Mouse (Mus musculus) heart, embryonic 14.5 days (tissue): Measurements from ENCODE around the gene Ccdc149. TPM values are rescaled to one million over a fixed set of nuclear protein-coding genes. Genes with fewer than 3 reads are reported as not detected.

Experiments
- ATAC-seq: fragments of 200-750 bp; cut with Nextera tagmentation; 2 replicates; pipeline ENCODE4 v1.8.0; 2017; ENCODE audit warnings: low read depth, moderate TSS enrichment; ENCODE audit not compliant: insufficient number of reproducible peaks, insufficient read depth, low FRiP score
- H3K27ac ChIP-seq, 2 experiments: fragments of 200-500 bp in 1 of 2; fragments of 300-500 bp in 1 of 2; sonication (generic) in 1 of 2; replicated peaks in 1 of 2; 2 replicates each; pipeline ENCODE4 v1.5.1; 2012 to 2014; ENCODE audit warnings: low read depth in 2 of 2, low read length in 2 of 2, control low read depth in 1 of 2, mild to moderate bottlenecking in 1 of 2, mixed read lengths in 1 of 2; ENCODE audit not compliant: control insufficient read depth in 1 of 2, insufficient read depth in 1 of 2
- H3K27me3 ChIP-seq: fragments of 300-500 bp; sonication (generic); 2 replicates; pipeline ENCODE4 v1.6.1; 2014; ENCODE audit warnings: mild to moderate bottlenecking, low read length, control low read depth; ENCODE audit not compliant: control insufficient read depth, insufficient read depth
- H3K36me3 ChIP-seq: fragments of 300-500 bp; sonication (generic); 2 replicates; pipeline ENCODE4 v1.6.1; 2014; ENCODE audit warnings: mild to moderate bottlenecking, control low read depth, low read length, mixed read lengths; ENCODE audit not compliant: control insufficient read depth, insufficient read depth
- H3K4me1 ChIP-seq, 2 experiments: fragments of 200-500 bp in 1 of 2; fragments of 300-500 bp in 1 of 2; sonication (generic) in 1 of 2; 2 replicates each; pipeline ENCODE4 v1.6.1; 2012 to 2014; ENCODE audit warnings: low read length in 2 of 2, control low read depth in 1 of 2, mixed read lengths in 1 of 2; ENCODE audit not compliant: control insufficient read depth in 2 of 2, insufficient read depth in 2 of 2
- H3K4me2 ChIP-seq: fragments of 300-500 bp; sonication (generic); 2 replicates; pipeline ENCODE4 v1.6.1; 2014; ENCODE audit warnings: mild to moderate bottlenecking, low read length
- H3K4me3 ChIP-seq, 2 experiments: fragments of 200-500 bp in 1 of 2; fragments of 300-500 bp in 1 of 2; sonication (generic) in 1 of 2; 2 replicates each; pipeline ENCODE4 v1.5.1; 2012 to 2014; ENCODE audit warnings: low read length in 2 of 2, mild to moderate bottlenecking in 2 of 2, control low read depth in 1 of 2, low read depth in 1 of 2, moderate library complexity in 1 of 2; ENCODE audit not compliant: control insufficient read depth in 1 of 2, insufficient read depth in 1 of 2
- H3K9ac ChIP-seq: fragments of 300-500 bp; sonication (generic); 2 replicates; pipeline ENCODE4 v1.6.1; 2014; ENCODE audit warnings: mild to moderate bottlenecking, low read length
- H3K9me3 ChIP-seq: fragments of 300-500 bp; sonication (generic); 2 replicates; pipeline ENCODE4 v1.6.1; 2016; ENCODE audit warnings: low read length, control low read depth; ENCODE audit not compliant: control insufficient read depth
- WGBS: fragments of 180-500 bp; shearing (Covaris S2); extraction: QIAGEN DNeasy Blood & Tissue Kit; methylation state at CpG from one replicate; pipeline ENCODE4 v1.1.7; 2014; 5-methylcytosine and 5-hydroxymethylcytosine counted together
- polyA plus RNA-seq: library from polyadenylated mRNA; unstranded; fragments of >200 nt; fragmentation: Nextera tagmentation; extraction: Ambion mirVana; gene quantifications from 2 replicates; pipeline ENCODE4 v1.2.1, GENCODE M21; 2014

The Ccdc149 gene
- polyA plus RNA-seq, 1 experiment from 2014 or later = 2.4 TPM

DNA sequence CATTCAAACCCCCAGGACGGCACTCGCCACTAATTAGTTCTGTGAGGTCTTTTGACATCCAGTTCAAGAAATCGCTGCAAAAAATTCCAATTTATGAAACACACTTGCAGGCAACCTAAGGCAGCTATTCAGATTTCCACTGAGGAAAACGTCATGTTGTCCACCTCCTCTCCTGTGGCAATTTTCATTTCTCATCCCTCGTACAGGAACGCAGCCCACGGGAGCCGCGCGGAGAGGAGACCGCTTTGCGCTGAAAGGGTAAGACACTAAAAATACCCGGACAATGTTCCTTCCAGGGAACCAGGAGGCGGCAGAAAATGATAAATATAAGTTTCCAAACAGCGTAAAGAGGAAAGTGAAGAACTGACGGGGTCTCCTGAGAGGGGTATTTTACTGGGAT is 79.8 kb downstream of the Ccdc149 start:
- 78% methylated on average over 16 of the region's 16 CpGs for WGBS
- H3K9ac ChIP-seq = no peak overlapping the region
- H3K4me1 ChIP-seq = no peaks in the 10 kb centered on the region
- no peaks in the 10 kb centered on the region for H3K9me3 ChIP-seq
- ATAC-seq = no peak
- H3K36me3 ChIP-seq = no peaks in the 10 kb centered on the region
- H3K27me3 ChIP-seq = no peaks in the 10 kb centered on the region
- no peak overlapping the region for H3K4me3 ChIP-seq
- no peak overlapping the region for H3K27ac ChIP-seq
- H3K4me2 ChIP-seq = no peak overlapping the region

DNA sequence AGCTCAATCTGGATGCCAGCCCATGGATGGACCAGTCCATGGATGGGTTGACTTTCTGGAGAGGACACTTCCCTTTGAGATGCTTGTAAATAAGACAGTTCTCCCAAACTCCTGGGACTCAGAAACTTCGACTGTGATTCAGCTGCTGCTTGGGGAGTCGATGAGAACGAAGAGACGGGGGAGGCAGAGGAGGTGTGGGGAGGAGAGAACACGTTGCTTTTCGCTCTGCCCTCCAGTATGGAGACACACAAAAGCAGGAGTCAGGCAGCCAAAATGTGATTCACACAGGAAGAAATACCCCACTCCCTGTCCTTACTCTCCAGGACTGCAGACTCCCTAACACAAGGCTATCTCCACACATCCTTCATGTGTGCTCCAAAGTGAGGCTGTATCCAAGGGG is 80.9 kb downstream of the Ccdc149 start:
- 83% methylated on average over 6 of the region's 6 CpGs for WGBS
- ATAC-seq = no peak
- Histone ChIP-seq H3K4me1 (no peaks in the 10 kb centered on the region), H3K4me2 (no peak overlapping the region), H3K27ac (no peak overlapping the region), H3K36me3 (no peaks in the 10 kb centered on the region), H3K9me3 (no peaks in the 10 kb centered on the region), H3K9ac (no peak overlapping the region), H3K27me3 (no peaks in the 10 kb centered on the region), H3K4me3 (no peak overlapping the region)

DNA sequence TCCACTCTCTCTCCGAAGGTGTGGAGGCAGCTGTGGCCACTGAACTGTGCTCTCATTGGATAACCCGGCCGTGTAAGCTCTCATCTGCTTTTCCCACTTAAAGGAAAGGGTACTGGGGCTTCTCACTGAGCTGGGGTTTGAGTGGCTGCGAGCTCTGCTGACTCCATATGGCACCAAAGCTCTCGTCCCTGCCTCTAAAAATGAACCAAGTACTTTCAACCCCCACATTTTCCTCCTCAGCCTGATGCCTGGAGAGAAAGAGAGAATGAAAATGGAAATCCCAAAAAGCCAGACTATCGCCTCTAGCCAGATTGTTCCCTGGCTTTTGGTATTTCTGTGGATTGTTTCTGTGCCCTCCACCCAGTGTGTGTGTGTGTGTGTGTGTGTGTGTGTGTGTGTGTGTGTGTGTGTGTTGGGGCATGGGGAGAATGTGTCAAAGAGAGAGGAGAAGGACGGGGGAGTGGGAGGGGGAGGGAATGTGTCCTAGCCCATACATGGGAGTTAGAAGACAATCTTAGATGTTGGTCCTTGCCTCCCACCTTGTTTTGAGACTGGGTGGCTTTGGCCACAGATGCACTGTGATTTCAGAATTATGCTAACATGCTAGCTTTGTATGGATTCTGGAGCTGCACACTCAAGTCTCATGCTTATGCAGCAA is 83.1 kb downstream of the Ccdc149 start:
- H3K9me3 ChIP-seq = no peaks in the 10 kb centered on the region
- 62% methylated on average over 7 of the region's 7 CpGs for WGBS

DNA sequence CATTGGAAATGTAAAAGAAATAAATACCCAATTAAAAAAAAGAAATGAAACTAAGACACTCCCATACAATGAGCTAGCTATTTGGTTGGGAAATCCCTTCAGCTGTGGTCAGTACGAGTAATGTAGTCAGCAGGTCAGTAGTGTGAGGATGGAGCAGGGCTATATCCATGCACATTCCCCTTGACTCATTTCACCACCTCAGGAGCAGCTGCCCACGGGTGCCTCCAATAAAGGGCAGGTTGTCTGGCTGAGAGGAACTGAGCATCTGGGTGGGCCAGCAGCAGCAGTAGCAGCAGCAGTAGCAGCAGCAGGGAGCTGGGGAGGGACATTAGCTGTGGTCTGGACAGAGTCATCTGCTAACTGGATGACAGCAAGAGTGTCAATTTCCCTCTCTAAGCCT is 85.3 kb downstream of the Ccdc149 start:
- H3K27me3 ChIP-seq = no peaks in the 10 kb centered on the region
- H3K27ac ChIP-seq = no peak overlapping the region
- no peak overlapping the region for H3K9ac ChIP-seq
- H3K4me3 ChIP-seq = no peak overlapping the region
- no peaks in the 10 kb centered on the region for H3K36me3 ChIP-seq
- no peaks in the 10 kb centered on the region for H3K4me1 ChIP-seq
- no peaks in the 10 kb centered on the region for H3K9me3 ChIP-seq
- WGBS = 54% methylated on average over 2 of the region's 2 CpGs
- no peak for ATAC-seq
- no peak overlapping the region for H3K4me2 ChIP-seq

More for the DNA sequence above, 83.1 kb downstream of the Ccdc149 start:
- Histone ChIP-seq H3K9ac (no peak overlapping the region), H3K4me2 (no peak overlapping the region), H3K4me1 (no peaks in the 10 kb centered on the region), H3K4me3 (no peak overlapping the region), H3K36me3 (no peaks in the 10 kb centered on the region), H3K27me3 (no peaks in the 10 kb centered on the region), H3K27ac (no peak overlapping the region)
- ATAC-seq = no peak

DNA sequence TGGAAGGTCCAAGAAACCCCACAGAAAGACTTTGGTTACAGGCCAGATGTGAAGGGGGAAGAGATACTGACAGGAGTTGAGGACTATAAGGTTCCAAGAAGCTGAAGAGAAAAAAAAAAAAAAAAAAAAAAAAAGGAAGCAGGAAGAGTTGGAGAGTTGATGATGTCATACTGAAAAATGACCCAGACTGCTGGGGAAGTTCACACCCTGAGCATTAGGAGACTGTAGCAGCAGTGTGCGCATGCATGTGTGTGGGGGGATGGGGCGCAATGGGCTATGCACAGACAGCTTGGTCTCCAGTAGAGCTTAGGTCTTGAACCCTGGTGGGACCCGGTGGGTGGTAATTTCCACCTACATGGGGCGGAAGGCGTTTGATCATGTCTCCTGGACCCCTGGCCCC is 87.6 kb downstream of the Ccdc149 start:
- Histone ChIP-seq H3K36me3 (no peaks in the 10 kb centered on the region), H3K4me2 (no peak overlapping the region), H3K4me1 (no peaks in the 10 kb centered on the region), H3K27ac (no peak overlapping the region), H3K9me3 (no peaks in the 10 kb centered on the region), H3K4me3 (no peak overlapping the region), H3K27me3 (no peaks in the 10 kb centered on the region), H3K9ac (no peak overlapping the region)
- 74% methylated on average over 5 of the region's 5 CpGs for WGBS
- no peak for ATAC-seq

DNA sequence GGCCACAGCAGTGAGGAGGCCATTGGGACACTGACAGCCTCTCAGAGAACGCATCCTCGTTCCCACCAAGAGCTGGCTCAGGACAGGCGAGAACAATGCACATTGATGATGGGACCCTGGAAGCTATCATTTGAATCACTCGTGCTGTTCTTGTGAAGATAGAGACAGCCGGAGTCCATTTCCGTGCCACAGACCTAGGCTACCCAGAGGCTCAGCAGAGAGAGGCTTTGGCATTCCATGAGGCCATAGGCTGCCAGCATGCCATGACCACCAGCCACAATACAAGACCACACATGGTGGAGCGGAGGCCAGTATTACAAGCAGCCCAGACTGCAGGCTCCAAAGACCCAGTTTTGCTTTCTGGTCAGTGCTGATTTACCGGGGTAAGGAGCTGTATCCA is 88.5 kb downstream of the Ccdc149 start:
- WGBS = 70% methylated on average over 8 of the region's 8 CpGs
- no peak overlapping the region for H3K27ac ChIP-seq
- ATAC-seq = no peak

DNA sequence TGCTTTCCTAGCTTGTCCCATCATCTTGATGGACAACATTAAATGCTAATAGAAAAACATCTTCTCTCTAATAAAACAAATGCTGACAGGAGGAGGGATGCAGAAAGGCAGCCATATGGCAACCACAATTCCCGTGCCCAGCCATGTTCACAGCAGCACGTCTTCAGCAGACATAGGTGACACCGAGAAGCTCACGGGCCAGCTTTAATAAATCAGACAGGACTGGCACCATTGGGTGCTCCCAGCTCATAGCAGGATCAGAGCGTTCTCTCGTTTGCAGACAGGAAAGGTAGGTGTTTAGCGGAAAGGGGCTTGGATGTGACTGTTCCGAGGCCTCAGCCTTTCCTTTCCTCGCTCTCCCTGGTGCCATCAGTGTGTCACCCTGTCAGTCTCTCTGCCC is 95.5 kb downstream of the Ccdc149 start:
- ATAC-seq = no peak
- H3K4me1 ChIP-seq = no peaks in the 10 kb centered on the region
- H3K27ac ChIP-seq = no peak overlapping the region
- H3K36me3 ChIP-seq = no peaks in the 10 kb centered on the region
- WGBS = 88% methylated on average over 9 of the region's 9 CpGs
- H3K9ac ChIP-seq = no peak overlapping the region
- no peaks in the 10 kb centered on the region for H3K27me3 ChIP-seq
- H3K4me3 ChIP-seq = no peak overlapping the region
- H3K9me3 ChIP-seq = no peaks in the 10 kb centered on the region
- H3K4me2 ChIP-seq = no peak overlapping the region

More for the DNA sequence above, 88.5 kb downstream of the Ccdc149 start:
- H3K27me3 ChIP-seq = no peaks in the 10 kb centered on the region
- H3K4me3 ChIP-seq = no peak overlapping the region
- no peak overlapping the region for H3K4me2 ChIP-seq
- no peak overlapping the region for H3K9ac ChIP-seq
- no peaks in the 10 kb centered on the region for H3K4me1 ChIP-seq
- H3K36me3 ChIP-seq = no peaks in the 10 kb centered on the region
- H3K9me3 ChIP-seq = no peaks in the 10 kb centered on the region

DNA sequence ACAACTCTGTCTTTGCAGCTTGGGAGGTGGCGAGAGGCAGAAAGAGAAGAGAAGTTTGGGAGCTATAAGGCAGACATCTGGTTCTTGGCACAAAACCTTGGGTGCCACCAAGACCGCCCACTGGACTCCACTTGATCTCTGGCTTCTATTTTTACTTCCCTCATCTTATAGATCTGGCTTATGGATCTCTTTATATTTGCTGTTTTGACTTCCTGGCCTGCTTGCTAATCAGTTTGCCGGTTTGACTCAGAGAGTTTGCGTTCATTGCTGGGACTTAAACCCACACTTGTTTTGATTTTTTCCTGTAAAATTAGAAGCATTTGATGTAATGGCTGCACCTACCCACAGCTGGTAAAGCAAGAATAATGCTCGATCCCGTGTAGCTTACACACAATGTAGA is 100.4 kb downstream of the Ccdc149 start:
- H3K4me3 ChIP-seq = no peak overlapping the region

More for the DNA sequence above, 100.4 kb downstream of the Ccdc149 start:
- H3K36me3 ChIP-seq = no peaks in the 10 kb centered on the region
- 82% methylated on average over 6 of the region's 6 CpGs for WGBS
- H3K27me3 ChIP-seq = peaks cover 13% of the 10 kb centered on the region; the same call in 1 of the 2 replicates
- H3K4me2 ChIP-seq = no peak overlapping the region
- H3K9ac ChIP-seq = no peak overlapping the region
- no peak for ATAC-seq
- H3K4me1 ChIP-seq = no peaks in the 10 kb centered on the region; a peak in 1 of 4 replicates
- H3K27ac ChIP-seq = no peak overlapping the region
- no peaks in the 10 kb centered on the region for H3K9me3 ChIP-seq
